Mouse (Mus musculus) heart, postnatal 0 days (tissue): ENCODE measurements at regions not wholly inside any gene's neighbourhood (a gene's known extent, or its start where the extent isn't known, plus 50 kb on each side); places are given as distances from the start of the nearest gene placed in this dataset. TPM values are rescaled to one million over a fixed set of nuclear protein-coding genes. Genes with fewer than 3 reads are reported as not detected.

Experiments used
- ATAC-seq: fragments of 200-750 bp; cut with Nextera tagmentation; 2 replicates; pipeline ENCODE4 v1.8.0; 2017; ENCODE audit warnings: low read depth, moderate number of reproducible peaks, moderate library complexity; ENCODE audit not compliant: insufficient read depth
- DNase-seq: peaks from one replicate; pipeline ENCODE4 v3.0.0-alpha.2; 2016; ENCODE audit warnings: low spot score
- H3K27ac ChIP-seq: fragments of 300-500 bp; sonication (generic); 2 replicates; pipeline ENCODE4 v1.5.1; 2014; ENCODE audit warnings: low read depth, mild to moderate bottlenecking
- H3K27me3 ChIP-seq: fragments of 300-500 bp; sonication (generic); 2 replicates; pipeline ENCODE4 v1.6.1; 2014; ENCODE audit warnings: low read length, mixed read lengths; ENCODE audit not compliant: control insufficient read depth, insufficient read depth
- H3K36me3 ChIP-seq: fragments of 300-500 bp; sonication (generic); replicated peaks from 2 replicates; pipeline ENCODE4 v1.6.1; 2014; ENCODE audit warnings: low read length, mixed read lengths; ENCODE audit not compliant: control insufficient read depth, insufficient read depth
- H3K4me1 ChIP-seq: fragments of 300-500 bp; sonication (generic); 2 replicates; pipeline ENCODE4 v1.6.1; 2014; ENCODE audit warnings: antibody characterized with exemption; ENCODE audit not compliant: control insufficient read depth, insufficient read depth
- H3K4me2 ChIP-seq: fragments of 300-500 bp; sonication (generic); 2 replicates; pipeline ENCODE4 v1.6.1; 2014; ENCODE audit warnings: low read depth, mild to moderate bottlenecking, low read length, moderate library complexity
- H3K4me3 ChIP-seq: fragments of 300-500 bp; sonication (generic); 2 replicates; pipeline ENCODE4 v1.5.1; 2014; ENCODE audit warnings: low read depth, low read length
- H3K9ac ChIP-seq: fragments of 300-500 bp; sonication (generic); replicated peaks from 2 replicates; pipeline ENCODE4 v1.6.1; 2014; ENCODE audit warnings: low read depth, low read length, mixed read lengths
- H3K9me3 ChIP-seq: fragments of 300-500 bp; sonication (generic); replicated peaks from 2 replicates; pipeline ENCODE4 v1.6.1; 2016; ENCODE audit warnings: low read length; ENCODE audit not compliant: control insufficient read depth
- CTCF ChIP-seq: IDR thresholded peaks from 2 replicates; pipeline ENCODE4 v1.5.1; 2016; ENCODE audit warnings: antibody characterized with exemption, control low read depth, low read depth
- EP300 ChIP-seq: IDR thresholded peaks from 2 replicates; pipeline ENCODE4 v1.6.1; 2016; ENCODE audit warnings: antibody characterized with exemption, low read depth
- WGBS: fragments of 180-500 bp; shearing (Covaris S2); extraction: QIAGEN DNeasy Blood & Tissue Kit; methylation state at CpG from one replicate; pipeline ENCODE4 v1.1.7; 2014; 5-methylcytosine and 5-hydroxymethylcytosine counted together
- microRNA-seq: library from miRNA; unstranded; fragments of <30 nt; microRNA quantifications from one replicate; pipeline ENCODE4, GENCODE M21; 2016

GRCm38 (mm10) chr14:109802522-109803126 is 888.7 kb upstream of the Slitrk1 start:
- H3K36me3 ChIP-seq, result no peaks in the 10 kb centered on the region
- DNase-seq, result no peak
- no peak for TF ChIP-seq CTCF
- no peak overlapping the region for H3K9ac ChIP-seq
- WGBS, result 64% methylated on average over 3 of the region's 3 CpGs
- ATAC-seq, result no peak
- no peak overlapping the region for H3K4me2 ChIP-seq
- no peaks in the 10 kb centered on the region for H3K27me3 ChIP-seq
- no peak overlapping the region for H3K4me3 ChIP-seq
- H3K9me3 ChIP-seq, result no peaks in the 10 kb centered on the region
- no peaks in the 10 kb centered on the region for H3K4me1 ChIP-seq
- H3K27ac ChIP-seq, result no peak overlapping the region

- no peak overlapping the region for H3K27ac ChIP-seq
- H3K36me3 ChIP-seq, result no peaks in the 10 kb centered on the region
- 79% methylated on average over 1 of the region's 1 CpGs for WGBS
- ATAC-seq (no peak), DNase-seq (no peak)
- H3K4me1 ChIP-seq, result no peaks in the 10 kb centered on the region
- no peak overlapping the region for H3K9ac ChIP-seq
- H3K9me3 ChIP-seq, result no peaks in the 10 kb centered on the region
- TF ChIP-seq CTCF, result no peak
- TF ChIP-seq EP300, result no peak
- no peak overlapping the region for H3K4me2 ChIP-seq
- H3K4me3 ChIP-seq, result no peak overlapping the region
- H3K27me3 ChIP-seq, result no peaks in the 10 kb centered on the region
These were observed 858.3 kb upstream of the Slitrk1 start for GRCm38 (mm10) chr14:109772246-109772645.

GRCm38 (mm10) chr14:109760892-109761291 is 846.9 kb upstream of the Slitrk1 start:
- Histone ChIP-seq H3K27ac (no peak overlapping the region), H3K9ac (no peak overlapping the region), H3K4me2 (no peak overlapping the region), H3K4me3 (no peak overlapping the region), H3K36me3 (no peaks in the 10 kb centered on the region), H3K9me3 (no peaks in the 10 kb centered on the region), H3K27me3 (no peaks in the 10 kb centered on the region), H3K4me1 (no peaks in the 10 kb centered on the region)
- WGBS, result 82% methylated on average over 1 of the region's 1 CpGs
- DNase-seq, result no peak
- no peak for TF ChIP-seq EP300
- TF ChIP-seq CTCF, result no peak
- ATAC-seq, result no peak

Small RNA genes in the stretch of these regions (microRNA-seq; reads per million reads assigned to microRNA genes)
- not detected for gene Gm24369
